Mouse (Mus musculus) ES-Bruce4 (cell line): ENCODE measurements around the gene Zdhhc5.

ENCODE experiments used
- CTCF ChIP-seq: IDR thresholded peaks from one replicate; pipeline ENCODE4 v1.8.1; 2011; ENCODE audit warnings: low read depth, low read length
- EP300 ChIP-seq: IDR thresholded peaks from 2 replicates; pipeline ENCODE4 v1.6.1; 2011; ENCODE audit warnings: low read depth, low read length; ENCODE audit not compliant: insufficient read depth

DNA sequence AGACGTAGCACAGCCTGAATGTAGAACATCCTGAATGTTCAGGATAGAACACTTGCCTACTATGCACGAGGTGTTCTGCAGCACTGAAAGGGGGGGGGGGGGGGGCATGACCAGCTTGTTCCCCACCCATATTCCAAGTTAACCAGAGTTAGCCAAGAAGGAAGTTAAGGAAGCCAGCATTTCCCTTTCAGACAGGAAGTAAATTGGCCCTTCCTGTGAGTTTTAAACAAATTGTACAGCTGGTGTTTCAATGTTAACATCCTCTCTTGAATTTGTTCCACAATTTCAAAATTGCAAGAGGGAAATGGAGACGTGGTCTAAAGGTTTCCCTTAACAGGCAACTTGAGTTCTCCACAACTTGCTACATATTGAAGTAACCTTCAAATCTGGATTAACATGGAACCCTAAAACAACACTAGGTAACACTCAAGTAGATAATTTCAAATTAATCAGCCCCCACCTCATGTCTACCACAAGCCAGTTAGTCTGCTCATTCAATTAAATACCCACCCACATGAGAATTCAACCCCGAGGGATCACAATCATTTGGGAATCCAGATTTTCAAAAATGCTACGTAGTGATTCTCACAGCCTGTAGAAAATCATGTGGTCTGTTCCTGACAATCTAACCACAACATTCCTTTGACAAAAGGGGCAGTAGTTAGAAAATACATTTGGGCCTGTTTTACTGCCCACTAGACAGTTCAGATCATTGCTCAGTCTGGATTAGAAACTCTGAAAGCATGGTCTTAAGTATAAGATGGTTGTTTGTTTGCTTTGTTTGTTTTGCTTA lies 76.4 kb downstream of the Zdhhc5 start:
- TF ChIP-seq CTCF = no peak
- TF ChIP-seq EP300 = no peak
